Mouse (Mus musculus) stomach, embryonic 14.5 days (tissue): ENCODE data around the gene Srp54a. TPM values are rescaled to one million over a fixed set of nuclear protein-coding genes. Genes with fewer than 3 reads are reported as not detected.
"Not testable (repeated sequence)": the region's sequence is repeated elsewhere in the genome, so short reads cannot be mapped to it uniquely, and the experiment has no call there.

Source experiments
- ATAC-seq: fragments of 200-750 bp; cut with Nextera tagmentation; 2 replicates; pipeline ENCODE4 v1.8.0; 2017; ENCODE audit warnings: low read depth, moderate TSS enrichment; ENCODE audit not compliant: insufficient number of reproducible peaks, insufficient read depth, low FRiP score
- H3K27ac ChIP-seq: fragments of 300-500 bp; sonication (generic); 2 replicates; pipeline ENCODE4 v1.5.1; 2014; ENCODE audit warnings: mild to moderate bottlenecking, low read length, moderate library complexity, mixed read lengths
- H3K27me3 ChIP-seq: fragments of 300-500 bp; sonication (generic); 2 replicates; pipeline ENCODE4 v1.6.1; 2014; ENCODE audit warnings: low read length, control low read depth, mixed read lengths; ENCODE audit not compliant: control insufficient read depth, insufficient read depth
- H3K36me3 ChIP-seq: fragments of 300-500 bp; sonication (generic); 2 replicates; pipeline ENCODE4 v1.6.1; 2014; ENCODE audit warnings: mild to moderate bottlenecking, control low read depth, low read length, moderate library complexity, mixed read lengths; ENCODE audit not compliant: control insufficient read depth, insufficient read depth
- H3K4me1 ChIP-seq: fragments of 300-500 bp; sonication (generic); 2 replicates; pipeline ENCODE4 v1.6.1; 2014; ENCODE audit warnings: low read length, control low read depth, mixed read lengths; ENCODE audit not compliant: control insufficient read depth, insufficient read depth
- H3K4me2 ChIP-seq: fragments of 300-500 bp; sonication (generic); replicated peaks from 2 replicates; pipeline ENCODE4 v1.6.1; 2014; ENCODE audit warnings: low read depth, low read length, control low read depth
- H3K4me3 ChIP-seq: fragments of 300-500 bp; sonication (generic); 2 replicates; pipeline ENCODE4 v1.5.1; 2014; ENCODE audit warnings: low read depth, low read length, control low read depth
- H3K9ac ChIP-seq: fragments of 300-500 bp; sonication (generic); replicated peaks from 2 replicates; pipeline ENCODE4 v1.6.1; 2014; ENCODE audit warnings: low read depth, mild to moderate bottlenecking, control low read depth, low read length, moderate library complexity, mixed read lengths
- H3K9me3 ChIP-seq: fragments of 300-500 bp; sonication (generic); 2 replicates; pipeline ENCODE4 v1.6.1; 2016; ENCODE audit warnings: low read depth, low read length, control low read depth; ENCODE audit not compliant: control insufficient read depth
- WGBS: fragments of 180-500 bp; shearing (Covaris S2); extraction: QIAGEN DNeasy Blood & Tissue Kit; methylation state at CpG from one replicate; pipeline ENCODE4 v1.1.7; 2014; 5-methylcytosine and 5-hydroxymethylcytosine counted together
- polyA plus RNA-seq: library from polyadenylated mRNA; unstranded; fragments of >200 nt; fragmentation: Nextera tagmentation; extraction: Ambion mirVana; gene quantifications from 2 replicates; pipeline ENCODE4 v1.2.1, GENCODE M21; 2014

Gene Srp54a
- polyA plus RNA-seq, 1 experiment from 2014 or later: 169 TPM

GRCm38 (mm10) chr12:55080601-55080942 lies 510 bp downstream of the Srp54a start:
- Histone ChIP-seq H3K27ac (peak overlapping the region; percentile 69), H3K4me3 (peak overlapping the region; percentile 55), H3K9ac (peak overlapping the region; percentile 34; the same call in 1 of the 2 replicates), H3K4me2 (0 out of 2 replicates have a peak overlapping the region, but pooled peaks have one; percentile 20)
- not testable (repeated sequence) for H3K36me3 ChIP-seq, H3K9me3 ChIP-seq, H3K27me3 ChIP-seq, H3K4me1 ChIP-seq
- ATAC-seq: peak; percentile 56
- under 1% methylated on average over 25 of the region's 25 CpGs for WGBS

GRCm38 (mm10) chr12:55092127-55092526 lies 12.1 kb downstream of the Srp54a start:
- not testable (repeated sequence) for ATAC-seq, H3K4me2 ChIP-seq, H3K9me3 ChIP-seq, H3K36me3 ChIP-seq, H3K9ac ChIP-seq, H3K4me1 ChIP-seq, H3K27ac ChIP-seq, H3K4me3 ChIP-seq, H3K27me3 ChIP-seq
- no CpG with 5 or more reads among the region's 7 CpGs for WGBS

DNA sequence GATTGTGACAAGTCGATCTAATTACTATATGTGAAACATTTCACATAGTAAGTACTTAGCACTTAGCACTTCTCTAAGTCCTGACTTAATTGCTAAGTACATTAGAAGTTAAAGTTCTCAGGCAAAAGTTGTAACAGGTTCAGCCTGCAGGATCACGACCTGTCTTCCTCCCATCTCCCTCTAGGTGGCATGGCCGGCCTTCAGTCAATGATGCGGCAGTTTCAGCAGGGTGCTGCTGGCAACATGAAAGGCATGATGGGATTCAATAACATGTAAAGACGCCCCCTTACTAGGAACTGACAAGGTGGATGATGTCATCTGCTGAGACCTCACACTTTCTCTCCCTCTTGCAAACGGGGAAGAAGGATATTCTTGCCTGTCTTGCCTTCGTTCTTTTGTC lies 32.6 kb downstream of the Srp54a start:
- not testable (repeated sequence) for H3K4me3 ChIP-seq, H3K9me3 ChIP-seq, H3K4me2 ChIP-seq, ATAC-seq, H3K9ac ChIP-seq, H3K27me3 ChIP-seq, H3K4me1 ChIP-seq, H3K36me3 ChIP-seq, H3K27ac ChIP-seq
- no CpG with 5 or more reads among the region's 7 CpGs for WGBS

- no CpG with 5 or more reads among the region's 40 CpGs for WGBS
- not testable (repeated sequence) for H3K27me3 ChIP-seq, H3K9me3 ChIP-seq, H3K27ac ChIP-seq, H3K9ac ChIP-seq, H3K4me1 ChIP-seq, H3K4me2 ChIP-seq, H3K36me3 ChIP-seq, H3K4me3 ChIP-seq
- peak; percentile 99 for ATAC-seq
Observed at GRCm38 (mm10) chr12:55124242-55124641, 44.2 kb downstream of the Srp54a start, which contains the start of gene Fam177a. Gene Fam177a (plus strand): TSS chr12:55124469.

DNA sequence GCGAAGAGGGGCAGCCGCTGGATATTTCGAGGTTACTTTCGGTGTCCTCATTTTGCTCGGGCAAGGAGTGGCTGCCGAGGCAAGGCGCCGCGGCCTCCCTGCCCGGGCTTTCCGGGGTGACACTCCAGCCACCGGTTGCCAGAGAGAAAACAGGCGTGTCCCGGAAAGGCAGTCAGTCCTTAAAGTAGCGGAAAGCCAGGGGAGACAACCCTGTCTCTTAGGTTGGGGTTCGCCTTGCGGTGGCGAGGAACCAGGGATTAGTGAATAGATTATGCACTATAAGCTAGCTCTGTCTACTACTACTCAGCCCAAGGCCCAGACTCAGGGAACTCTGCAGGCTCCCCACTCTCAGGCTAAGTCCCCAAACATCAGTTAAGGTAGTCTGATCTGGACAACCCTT lies 44.7 kb downstream of the Srp54a start:
- H3K36me3 ChIP-seq, H3K4me1 ChIP-seq, H3K9ac ChIP-seq, H3K27me3 ChIP-seq, H3K4me3 ChIP-seq, H3K4me2 ChIP-seq, H3K27ac ChIP-seq, H3K9me3 ChIP-seq: not testable (repeated sequence)
- WGBS: no CpG with 5 or more reads among the region's 18 CpGs
- ATAC-seq: peak; percentile 11

- not testable (repeated sequence) for H3K27ac ChIP-seq, H3K36me3 ChIP-seq, H3K4me1 ChIP-seq, H3K4me3 ChIP-seq, ATAC-seq, H3K9ac ChIP-seq, H3K4me2 ChIP-seq, H3K27me3 ChIP-seq, H3K9me3 ChIP-seq
- WGBS: no CpG with 5 or more reads among the region's 6 CpGs
Observed at GRCm38 (mm10) chr12:55135540-55135939, 55.5 kb downstream of the Srp54a start.

DNA sequence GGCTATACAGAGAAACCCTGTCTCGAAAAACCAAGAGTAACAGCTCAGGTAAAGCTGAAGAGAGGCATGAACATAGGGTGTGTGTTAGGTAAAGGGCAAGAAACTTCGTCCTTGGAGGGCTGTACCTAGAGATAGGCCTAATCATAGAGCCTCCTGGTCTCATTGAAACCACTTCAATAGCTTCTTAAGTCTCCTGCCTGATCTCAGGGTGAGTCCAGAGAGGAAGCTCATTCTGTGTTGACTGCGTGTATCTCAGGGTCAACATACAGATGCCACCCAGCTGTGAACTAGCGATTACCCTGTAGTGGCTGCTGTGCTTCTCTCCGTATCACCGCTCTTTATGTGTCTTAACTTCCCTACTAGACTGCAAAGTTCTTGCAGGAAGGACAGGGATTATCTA lies 57.8 kb downstream of the Srp54a start:
- WGBS: no CpG with 5 or more reads among the region's 6 CpGs

GRCm38 (mm10) chr12:55154559-55155448 lies 74.7 kb downstream of the Srp54a start, which contains the start of gene Srp54b:
Gene Srp54b (plus strand): TSS chr12:55155104.
- ATAC-seq: peak; percentile 98
- not testable (repeated sequence) for H3K4me3 ChIP-seq, H3K36me3 ChIP-seq, H3K9me3 ChIP-seq, H3K27ac ChIP-seq, H3K27me3 ChIP-seq, H3K4me1 ChIP-seq, H3K4me2 ChIP-seq, H3K9ac ChIP-seq
- no CpG with 5 or more reads among the region's 57 CpGs for WGBS

More for the DNA sequence above, 57.8 kb downstream of the Srp54a start:
- not testable (repeated sequence) for H3K27me3 ChIP-seq, H3K4me1 ChIP-seq, H3K4me2 ChIP-seq, H3K9me3 ChIP-seq, H3K9ac ChIP-seq, H3K36me3 ChIP-seq, ATAC-seq, H3K4me3 ChIP-seq, H3K27ac ChIP-seq

- not testable (repeated sequence) for H3K27me3 ChIP-seq, H3K27ac ChIP-seq, H3K9ac ChIP-seq, H3K4me2 ChIP-seq, H3K4me1 ChIP-seq, H3K36me3 ChIP-seq, H3K9me3 ChIP-seq, H3K4me3 ChIP-seq
- ATAC-seq: peak; percentile 33; the same call in 1 of the 2 replicates
- WGBS: 0% methylated on average over 8 of the region's 24 CpGs
Observed at GRCm38 (mm10) chr12:55155449-55155783, 75.4 kb downstream of the Srp54a start.
